Mouse (Mus musculus) gastrocnemius, postnatal 25 days (tissue): ENCODE results near the gene Macrod2. TPM values are rescaled to one million over a fixed set of nuclear protein-coding genes. Genes with fewer than 3 reads are reported as not detected.

ENCODE experiments used
- DNase-seq: peaks from one replicate; pipeline ENCODE4 v3.0.0; 2022
- total RNA-seq, 2 experiments: library from RNA; stranded (reverse); gene quantifications; 1 replicate in 1 of 2; 2 replicates in 1 of 2; pipeline ENCODE4 v1.2.3; 2021

Macrod2 gene
- total RNA-seq, 2 experiments from 2014 or later = 12.7 to 17.0 TPM

DNA sequence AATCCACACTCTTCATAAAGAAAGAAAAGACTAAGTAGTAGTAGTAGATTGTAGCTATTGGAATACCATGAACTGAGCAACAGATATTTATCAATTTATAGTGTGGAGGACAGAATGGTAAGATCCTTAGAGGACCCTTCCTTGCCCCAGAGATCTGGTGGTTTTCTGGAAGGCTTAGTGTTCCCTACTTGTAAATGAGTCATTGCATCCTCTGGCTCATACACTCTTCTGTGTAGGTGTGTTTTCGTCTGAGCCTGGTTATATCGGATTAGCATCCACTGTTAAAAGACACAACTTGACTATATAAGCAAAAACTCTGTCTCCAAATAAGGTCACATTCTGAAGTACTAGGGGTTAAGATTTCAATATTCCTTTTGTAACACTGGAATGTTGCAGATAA, 905.9 kb downstream of the Macrod2 start:
- DNase-seq = no peak

DNA sequence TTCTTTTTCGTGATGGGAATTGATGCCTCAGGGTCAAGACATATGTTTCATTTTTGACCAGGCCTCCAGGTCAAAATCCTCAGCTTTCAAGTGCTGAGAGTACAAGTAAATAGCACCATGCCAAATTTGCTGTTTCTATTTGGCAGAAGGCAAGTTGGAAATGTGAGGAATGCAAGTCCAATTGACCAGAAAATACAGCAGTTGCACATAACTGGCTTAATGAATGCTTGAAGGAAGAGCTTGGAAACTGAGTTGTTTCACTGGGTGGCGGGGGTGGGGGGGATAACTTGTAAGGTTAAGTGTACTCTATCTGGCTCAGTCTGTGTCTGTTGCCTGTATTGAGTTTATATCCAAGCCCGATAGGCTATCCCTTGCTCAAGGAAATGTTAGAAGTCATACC, 913.3 kb downstream of the Macrod2 start:
- DNase-seq = no peak

DNA sequence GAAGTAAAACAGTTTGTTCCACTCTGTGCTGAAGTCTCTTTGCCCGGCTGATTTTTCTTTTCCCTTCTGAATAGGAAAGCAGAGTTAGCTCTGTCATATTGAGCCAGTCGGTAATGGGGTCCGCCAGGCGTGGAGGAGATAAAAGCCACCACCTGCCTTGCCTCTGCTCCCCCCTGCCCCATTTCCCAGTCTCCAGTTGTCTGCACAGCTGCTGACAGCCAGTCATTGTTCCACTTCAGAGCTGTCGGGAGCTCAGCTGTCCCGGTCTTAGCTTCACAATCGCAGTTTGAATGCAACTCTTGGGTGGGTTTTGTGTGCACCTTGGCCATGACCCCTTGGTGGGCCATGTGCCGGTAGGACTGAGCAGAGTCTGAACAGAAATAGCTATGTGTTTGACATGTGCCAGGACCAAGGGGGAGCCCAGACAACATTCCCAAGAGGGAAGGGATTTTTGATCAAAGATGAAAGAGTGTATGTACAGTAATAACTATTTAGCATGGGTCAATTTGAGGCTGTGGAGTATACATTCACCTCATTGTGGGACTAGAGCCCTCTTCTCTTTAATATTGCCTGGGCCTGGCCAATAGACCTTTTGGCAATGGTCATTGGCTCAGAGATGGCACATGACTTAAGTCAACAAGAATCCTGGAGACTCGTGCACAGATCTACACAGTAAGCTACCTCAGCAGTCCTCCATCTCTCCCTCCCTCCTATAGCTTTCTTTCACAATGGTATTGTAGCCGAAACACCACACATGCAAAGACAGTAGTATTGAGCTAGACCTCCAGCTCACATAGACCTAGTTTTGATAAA, 917.2 kb downstream of the Macrod2 start:
- DNase-seq = no peak

DNA sequence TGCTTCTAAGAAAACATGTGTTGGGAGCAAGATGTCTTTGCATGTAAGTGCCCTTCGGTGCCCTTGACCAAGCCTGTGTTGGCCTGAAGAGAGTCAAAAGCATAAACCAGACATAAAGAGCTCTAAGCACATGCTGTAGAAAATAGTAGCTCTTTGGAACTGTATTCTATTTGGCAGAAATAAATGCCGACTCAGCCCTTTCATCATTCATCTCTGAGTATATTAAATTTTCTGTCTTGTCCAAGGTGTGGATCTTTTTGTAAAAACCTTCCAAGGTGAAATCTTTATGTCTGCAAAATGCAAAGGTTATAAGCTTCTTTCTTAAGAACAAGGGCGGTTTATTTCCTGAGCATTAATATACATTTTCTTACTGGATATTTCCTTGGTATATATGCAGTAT, 920.2 kb downstream of the Macrod2 start:
- no peak for DNase-seq

DNA sequence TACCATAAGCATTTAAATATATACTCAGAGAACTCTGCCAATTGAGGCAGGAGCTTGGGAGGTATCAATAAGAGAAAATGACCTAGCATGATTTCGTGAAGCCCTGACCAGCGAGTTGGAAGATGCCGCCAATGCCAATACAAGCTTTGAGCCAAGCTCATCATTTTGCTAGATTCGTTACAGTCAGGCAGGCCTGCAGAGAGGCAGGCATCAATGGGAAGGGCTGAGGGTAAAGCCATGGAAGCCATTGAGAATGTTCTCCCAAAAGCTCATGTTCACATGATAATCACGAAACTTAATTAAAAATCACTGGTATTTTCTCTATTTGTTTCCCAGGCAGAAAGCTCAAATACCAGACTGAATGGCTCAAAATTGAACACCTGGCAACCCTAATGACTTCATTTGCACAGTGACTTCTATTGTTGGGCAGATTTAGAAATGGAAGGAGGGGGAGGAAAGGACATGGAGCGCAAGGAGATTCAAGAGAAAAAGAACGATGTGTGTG, 928.9 kb downstream of the Macrod2 start:
- DNase-seq = no peak

DNA sequence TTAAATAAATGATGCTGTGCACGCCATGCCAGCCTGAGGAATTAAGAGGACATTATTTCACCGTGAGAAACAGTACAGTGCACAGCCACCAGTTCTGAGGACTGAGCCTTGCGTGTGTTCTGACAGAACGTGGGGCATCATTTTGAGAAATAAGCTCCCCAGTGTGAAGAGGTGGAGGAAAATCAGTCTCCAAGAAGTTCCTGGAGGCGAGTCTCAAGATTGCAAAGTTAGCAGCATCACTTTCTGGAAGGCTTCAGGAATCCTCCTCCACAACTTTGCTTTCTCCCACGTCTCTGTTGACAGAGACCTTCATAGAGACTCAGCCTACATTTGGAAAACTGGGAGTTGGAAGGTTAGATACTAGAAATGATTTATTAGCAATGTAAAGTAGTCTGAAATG, 932.2 kb downstream of the Macrod2 start:
- no peak for DNase-seq

DNA sequence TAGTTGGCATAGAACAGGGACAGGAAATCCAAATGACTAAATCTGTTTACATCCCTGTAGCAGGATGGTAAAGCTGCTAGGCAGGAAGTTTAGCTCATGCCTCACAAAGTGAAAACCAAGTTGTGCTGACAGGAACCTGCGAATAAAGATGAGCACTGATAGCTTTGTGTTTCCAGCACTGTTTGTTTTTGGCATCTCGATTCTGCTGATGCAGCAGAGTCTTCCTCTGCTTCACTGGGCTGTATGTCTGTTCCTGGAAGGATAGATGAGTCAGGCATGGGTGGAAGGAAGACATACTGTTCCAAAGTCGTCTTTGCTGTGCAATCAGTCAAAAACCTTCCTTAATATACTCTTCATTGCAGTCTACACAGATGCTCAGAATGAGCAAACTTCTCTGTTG, 942.6 kb downstream of the Macrod2 start:
- DNase-seq = no peak

DNA sequence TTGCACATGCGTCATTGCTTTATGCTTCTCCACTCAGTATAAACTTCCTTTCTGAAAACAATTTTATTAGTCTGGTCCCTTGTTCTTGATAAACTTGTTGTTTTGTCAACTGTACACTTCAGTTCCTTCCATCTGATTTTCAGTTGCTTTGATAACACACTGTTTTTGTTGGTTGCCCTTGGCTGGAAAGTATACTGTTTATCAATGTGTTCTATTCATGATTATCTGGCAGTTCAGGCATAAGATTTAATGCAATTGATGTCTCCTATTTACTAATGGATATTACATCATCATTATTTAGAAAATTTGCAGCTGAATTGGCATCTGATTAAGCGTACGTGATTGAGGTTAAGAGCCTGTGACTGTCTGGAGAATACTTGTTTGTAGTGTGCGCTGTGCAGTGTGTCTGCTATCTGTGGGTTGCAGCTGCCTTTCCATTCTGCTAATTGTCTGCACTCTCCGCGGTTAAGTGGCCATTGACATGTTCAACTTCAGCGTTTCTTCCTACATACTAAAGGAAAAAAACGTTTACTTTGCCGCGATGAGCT, 949.0 kb downstream of the Macrod2 start:
- no peak for DNase-seq

DNA sequence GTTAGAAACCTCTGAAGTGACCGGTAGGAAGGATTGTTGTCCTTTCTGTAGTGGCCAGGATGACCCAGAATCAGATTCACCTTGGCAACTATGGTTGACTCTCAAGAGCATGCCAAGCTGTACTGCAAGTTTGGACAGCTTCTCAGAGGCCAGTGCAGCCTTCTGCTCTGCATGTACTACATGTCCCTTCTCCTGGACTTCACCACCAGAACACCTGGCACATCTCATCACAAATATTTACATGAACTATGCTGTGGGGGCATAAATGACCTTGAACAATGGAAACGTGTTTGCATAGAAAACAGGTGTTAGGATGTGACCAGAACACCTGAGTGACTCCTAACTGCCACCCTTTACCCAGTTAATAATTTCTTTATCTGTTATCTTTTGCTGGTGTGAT, 957.5 kb downstream of the Macrod2 start:
- no peak for DNase-seq

DNA sequence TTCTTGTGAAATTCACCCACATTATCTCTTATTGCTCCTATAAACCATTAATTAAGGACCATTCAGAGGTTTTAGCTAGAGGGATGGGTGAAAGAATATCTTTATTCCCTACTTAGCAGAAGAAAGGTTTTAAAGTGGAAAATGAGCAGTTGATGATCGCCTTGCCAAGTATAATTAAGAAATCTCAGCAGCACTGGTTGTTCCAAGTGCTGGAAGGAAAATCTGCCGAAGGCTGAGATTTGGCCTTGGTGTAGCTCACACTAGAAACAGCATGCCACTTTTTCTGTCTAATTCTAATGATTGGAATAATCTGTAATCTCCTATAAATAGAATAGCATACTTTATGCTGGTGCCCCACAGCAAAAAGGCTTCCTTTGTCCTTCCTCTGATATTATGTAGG, 993.5 kb downstream of the Macrod2 start:
- DNase-seq = no peak

DNA sequence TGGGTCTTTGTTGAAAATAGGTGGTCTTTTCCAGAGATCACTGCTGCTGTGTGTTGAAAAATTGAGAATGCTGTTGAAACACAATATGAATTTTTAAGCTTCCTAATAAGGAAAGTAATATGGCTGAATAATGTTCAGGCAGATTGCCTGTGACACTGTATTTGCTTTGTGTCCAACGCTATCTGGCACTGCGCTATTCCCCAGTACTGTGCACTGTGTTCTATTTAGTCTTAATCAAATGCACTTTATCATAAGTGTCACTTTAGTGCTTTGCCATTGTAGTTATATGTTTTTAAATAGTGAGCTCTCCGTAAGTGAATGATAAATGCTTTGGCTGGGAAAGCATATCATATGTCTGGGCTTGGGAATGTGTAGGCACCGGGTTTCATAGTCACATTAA, 996.1 kb downstream of the Macrod2 start:
- DNase-seq = no peak

DNA sequence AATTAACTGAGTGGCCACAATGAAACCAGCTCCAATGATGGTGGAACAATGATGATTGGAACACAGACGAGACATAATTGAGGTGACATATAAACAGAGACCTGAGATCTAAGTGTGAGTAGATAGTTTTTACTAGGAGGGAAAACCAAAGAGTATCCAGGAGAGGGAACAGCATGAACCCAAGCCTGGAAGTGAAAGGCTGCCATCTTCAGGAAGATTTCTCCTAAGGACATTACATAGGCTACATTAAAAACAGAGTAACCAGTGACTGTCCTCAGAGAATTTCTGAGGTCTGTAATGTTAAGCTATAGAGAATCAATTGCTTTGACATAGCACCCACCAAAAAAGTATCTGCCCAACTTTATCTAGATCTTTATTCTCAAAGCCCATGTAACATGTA, 999.7 kb downstream of the Macrod2 start:
- DNase-seq = no peak

DNA sequence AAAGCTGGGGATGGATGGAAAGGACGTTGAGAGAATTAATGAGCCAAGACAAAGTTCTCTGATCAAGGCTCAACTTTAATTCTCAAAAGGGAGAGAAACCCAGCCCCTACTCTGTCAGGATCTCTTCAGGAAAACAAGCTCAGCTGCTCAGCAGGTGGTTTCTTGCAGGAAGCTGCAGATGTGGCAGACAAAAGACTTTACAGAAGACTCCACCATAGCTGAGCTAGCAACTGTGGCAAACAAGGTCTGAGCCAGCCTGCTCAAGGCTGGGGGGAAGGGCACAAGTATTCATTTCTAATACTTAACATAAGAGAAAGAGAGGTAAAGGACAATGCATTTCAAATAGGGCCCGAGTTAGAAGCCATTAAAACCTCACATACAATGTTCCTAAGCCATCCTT, 1013.7 kb downstream of the Macrod2 start:
- no peak for DNase-seq

DNA sequence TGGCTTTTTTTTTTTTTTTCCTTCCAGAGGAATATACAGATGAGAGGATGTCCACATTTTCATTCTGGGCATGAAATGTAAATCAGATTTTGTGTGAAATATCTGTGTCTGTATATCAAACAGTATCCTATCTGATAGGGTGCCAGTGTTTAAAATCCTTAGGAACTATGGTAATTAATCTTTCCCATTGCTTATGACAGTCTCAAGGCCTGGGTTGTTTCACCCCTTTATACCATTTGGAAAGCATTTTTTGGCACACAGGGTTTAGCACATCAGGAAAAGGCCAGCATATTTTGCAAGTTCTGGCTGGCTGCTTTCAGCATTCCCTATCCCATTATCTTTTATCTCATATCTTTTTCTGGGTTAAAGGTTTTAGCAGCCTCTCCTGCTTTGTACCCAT, 1021.3 kb downstream of the Macrod2 start:
- no peak for DNase-seq

DNA sequence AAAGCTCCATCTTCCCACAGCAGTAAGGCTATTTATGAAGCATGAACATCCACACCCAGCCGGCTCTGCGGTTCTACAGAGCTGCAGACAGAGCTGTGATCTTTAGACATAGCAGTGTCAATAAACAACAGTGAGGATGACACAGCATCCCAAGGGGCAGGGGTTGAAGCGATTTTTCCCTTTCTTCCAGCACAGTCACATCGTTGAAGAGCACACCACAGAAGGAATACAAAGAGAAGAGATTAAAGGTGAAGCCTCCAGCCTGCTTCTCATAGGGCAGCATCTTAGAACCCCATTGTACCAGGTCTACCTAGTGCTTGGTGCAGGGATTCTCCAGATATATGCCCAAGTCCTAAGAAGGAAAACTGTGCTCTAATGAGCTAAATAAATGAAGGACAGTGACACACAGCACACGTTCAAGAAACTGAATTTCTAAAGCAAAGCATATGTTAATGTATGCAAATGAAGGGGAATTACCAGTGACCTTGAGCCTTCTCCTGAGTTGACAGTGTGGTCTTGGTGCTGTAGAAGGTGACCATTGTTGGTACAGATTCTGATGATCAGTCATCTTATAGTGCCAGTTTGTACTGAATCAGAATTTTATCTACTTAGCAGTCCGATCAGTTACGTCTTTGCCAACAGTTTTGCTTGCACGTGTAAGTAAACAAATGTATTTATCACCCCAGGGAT, 1021.9 kb downstream of the Macrod2 start:
- DNase-seq = no peak

DNA sequence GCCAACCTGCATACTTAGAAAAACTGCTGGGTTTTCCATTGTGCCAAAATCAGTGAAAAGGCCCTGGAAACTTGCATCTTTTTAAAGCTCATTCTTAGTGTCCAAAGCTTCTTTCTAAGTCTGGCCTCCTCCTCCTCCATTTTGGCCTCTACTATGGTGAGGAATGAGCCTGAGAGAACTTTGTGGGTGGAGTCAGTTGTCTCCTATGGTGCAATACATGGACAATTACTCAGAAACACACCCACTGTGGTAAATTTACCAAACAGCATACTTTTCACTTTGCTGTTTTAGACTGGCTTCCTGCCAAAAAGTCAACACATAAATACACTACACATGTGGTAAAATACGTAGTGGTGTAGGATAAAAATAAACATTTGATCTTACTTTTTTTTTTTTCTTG, 1024.7 kb downstream of the Macrod2 start:
- DNase-seq = no peak

DNA sequence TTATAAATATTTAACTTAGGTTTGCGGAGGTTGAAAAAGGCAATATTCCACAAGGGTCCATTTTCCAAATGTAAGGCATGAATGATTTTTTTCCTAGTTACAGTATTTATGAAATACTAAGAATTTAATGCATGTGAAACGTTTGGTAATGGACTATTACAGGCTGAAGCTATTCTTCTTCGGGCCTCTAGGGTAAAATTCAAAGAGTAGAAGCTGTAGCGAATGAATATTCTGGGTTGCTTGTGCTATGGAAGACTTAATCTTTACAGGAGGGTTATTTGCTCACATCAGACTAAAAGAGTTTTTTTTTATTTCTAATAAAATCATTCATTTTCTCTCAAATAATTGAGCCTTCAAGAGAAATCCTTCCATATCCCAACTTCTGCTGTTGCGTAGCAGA, 1039.0 kb downstream of the Macrod2 start:
- DNase-seq = no peak

DNA sequence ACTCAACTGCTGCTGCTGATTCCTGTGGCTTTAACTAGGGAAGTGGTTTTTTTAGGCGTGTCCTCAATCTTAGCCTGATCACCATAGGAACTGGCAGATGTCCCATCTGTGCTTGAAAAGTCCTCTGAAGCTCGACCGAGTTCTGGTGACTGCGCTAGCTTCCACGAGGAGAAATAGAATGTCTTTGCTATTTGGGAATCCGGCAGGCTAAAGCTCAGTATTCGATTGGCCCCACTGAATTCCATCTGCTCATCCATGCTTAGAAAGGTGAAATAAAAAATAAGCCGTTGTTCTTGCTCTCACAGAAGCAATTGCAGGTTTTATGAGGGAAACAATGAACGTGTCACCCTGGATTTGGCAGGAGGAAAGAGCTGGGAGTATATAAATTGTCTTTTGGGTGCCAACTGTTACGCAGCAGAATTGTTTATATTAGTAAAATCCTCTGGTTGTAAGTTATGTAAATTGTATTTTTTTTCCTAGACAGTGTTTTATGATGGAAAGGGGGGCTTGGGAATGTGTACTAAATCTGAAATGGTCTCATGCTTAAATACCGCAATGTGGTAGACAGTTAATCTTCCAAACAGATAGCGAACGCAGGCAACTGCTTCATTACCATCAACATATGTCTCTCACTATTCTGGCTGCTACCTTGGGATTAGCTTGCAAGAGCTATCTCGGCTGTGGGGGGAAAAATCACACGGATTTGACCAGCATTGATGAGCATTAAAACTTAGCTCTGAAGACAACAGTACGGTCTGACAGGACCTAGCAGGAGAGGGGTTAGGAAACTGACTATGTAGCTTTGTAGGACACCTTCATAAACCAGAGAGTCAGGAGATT, 1039.8 kb downstream of the Macrod2 start:
- DNase-seq = no peak

DNA sequence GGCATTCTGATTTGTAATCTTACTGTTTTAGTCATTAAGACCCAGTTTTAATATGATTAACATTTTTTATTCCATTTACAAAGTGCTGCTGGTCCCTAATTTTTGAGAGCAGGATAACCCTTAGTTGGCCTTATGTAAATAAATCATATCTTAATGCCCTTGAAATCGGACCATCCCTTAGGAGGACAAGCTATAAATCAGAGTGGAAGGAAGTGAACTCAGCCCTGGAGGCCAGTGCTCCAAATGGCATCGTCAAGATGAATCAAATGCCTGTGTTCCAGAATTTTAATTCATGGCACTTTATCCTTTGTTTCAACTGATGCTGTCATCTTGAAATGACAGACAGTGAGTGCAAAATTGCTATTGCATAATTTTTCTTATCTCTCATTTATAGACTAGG, 1046.8 kb downstream of the Macrod2 start:
- no peak for DNase-seq

DNA sequence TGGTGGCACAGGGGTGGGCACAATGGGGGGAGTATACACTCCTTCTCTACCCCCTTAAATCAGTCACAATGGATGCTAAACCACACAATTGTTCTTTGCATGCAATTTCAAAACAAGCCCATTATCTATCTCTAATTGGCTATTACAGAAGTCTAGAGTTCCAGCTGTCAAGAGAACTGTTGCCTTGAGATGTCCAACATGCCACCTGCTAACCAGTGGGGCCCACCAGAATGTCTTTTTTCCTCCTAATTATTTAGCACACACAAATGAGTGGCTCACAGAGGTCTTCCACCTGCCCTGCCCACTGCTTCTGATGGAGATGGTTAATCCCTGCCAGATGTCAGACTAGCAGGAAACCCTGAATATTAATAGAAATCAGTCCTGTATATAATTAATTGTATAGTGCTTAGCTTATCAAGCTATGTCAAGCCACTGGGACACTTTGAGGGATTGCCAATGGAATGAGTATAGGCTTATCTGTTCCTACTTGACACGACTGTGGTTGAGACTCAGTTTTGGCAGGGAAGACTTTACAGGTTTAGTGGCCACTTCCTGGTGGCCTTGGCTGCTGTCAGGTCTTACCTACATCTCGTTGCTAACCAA, 1054.1 kb downstream of the Macrod2 start:
- no peak for DNase-seq

DNA sequence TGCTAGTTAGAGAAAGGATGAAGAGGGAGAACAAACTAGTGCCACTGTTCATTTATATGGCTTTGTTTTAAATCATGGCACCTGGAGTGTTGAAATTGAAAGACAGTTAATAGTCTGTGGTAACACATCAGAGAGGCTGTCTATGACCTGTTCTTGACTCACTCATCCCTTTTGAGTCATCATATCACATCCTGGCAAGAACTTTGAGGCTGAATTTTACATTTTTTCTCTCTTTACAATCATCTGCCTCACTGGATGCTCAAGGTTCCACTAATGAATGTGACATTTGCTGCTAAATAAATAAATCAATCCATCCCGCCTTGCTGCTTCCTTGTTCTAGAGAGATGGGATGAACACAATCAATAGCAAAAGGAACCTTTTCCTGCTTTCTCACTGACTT, 1068.8 kb downstream of the Macrod2 start:
- DNase-seq = no peak

DNA sequence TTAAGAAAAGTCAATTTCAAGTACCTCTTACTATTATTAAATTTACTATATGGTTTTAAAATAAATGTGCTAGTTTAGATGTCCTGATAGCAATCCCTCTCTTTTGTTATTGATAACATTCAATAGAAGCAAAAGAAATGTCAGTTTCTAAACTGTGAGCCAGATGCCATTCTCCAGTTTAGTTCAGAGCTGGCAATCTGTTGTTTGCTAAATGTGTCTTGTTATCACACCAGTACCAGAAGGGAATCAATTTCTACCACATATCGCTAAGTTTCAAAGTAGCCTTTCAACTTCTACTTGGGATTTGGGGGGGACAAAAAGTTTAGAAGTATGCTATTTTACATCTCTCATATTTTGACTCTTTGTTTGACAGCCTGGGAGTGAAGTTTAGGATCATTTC, 1077.7 kb downstream of the Macrod2 start:
- no peak for DNase-seq
